Mouse (Mus musculus) lung, embryonic 16.5 days (tissue): ENCODE measurements at regions not wholly inside any gene's neighbourhood (a gene's known extent, or its start where the extent isn't known, plus 50 kb on each side); places are given as distances from the start of the nearest gene placed in this dataset.

Experiments used
- ATAC-seq: fragments of 200-750 bp; cut with Nextera tagmentation; 2 replicates; pipeline ENCODE4 v1.8.0; 2017; ENCODE audit warnings: low read depth, mild to moderate bottlenecking, moderate library complexity
- H3K27ac ChIP-seq: fragments of 300-500 bp; sonication (generic); 2 replicates; pipeline ENCODE4 v1.5.1; 2014; ENCODE audit warnings: mild to moderate bottlenecking, control low read depth, low read length
- H3K27me3 ChIP-seq: fragments of 300-500 bp; sonication (generic); 2 replicates; pipeline ENCODE4 v1.6.1; 2014; ENCODE audit warnings: low read depth, low read length, mixed read lengths; ENCODE audit not compliant: control insufficient read depth, insufficient read depth
- H3K36me3 ChIP-seq: fragments of 300-500 bp; sonication (generic); 2 replicates; pipeline ENCODE4 v1.6.1; 2014; ENCODE audit warnings: low read length; ENCODE audit not compliant: control insufficient read depth, insufficient read depth
- H3K4me1 ChIP-seq: fragments of 300-500 bp; sonication (generic); replicated peaks from 2 replicates; pipeline ENCODE4 v1.6.1; 2014; ENCODE audit warnings: low read length, mixed read lengths; ENCODE audit not compliant: control insufficient read depth, insufficient read depth
- H3K4me2 ChIP-seq: fragments of 300-500 bp; sonication (generic); 2 replicates; pipeline ENCODE4 v1.6.1; 2014; ENCODE audit warnings: low read depth, low read length, control low read depth
- H3K4me3 ChIP-seq: fragments of 300-500 bp; sonication (generic); 2 replicates; pipeline ENCODE4 v1.5.1; 2014; ENCODE audit warnings: mild to moderate bottlenecking, low read length, control low read depth
- H3K9ac ChIP-seq: fragments of 300-500 bp; sonication (generic); 2 replicates; pipeline ENCODE4 v1.6.1; 2014; ENCODE audit warnings: low read length, control low read depth
- H3K9me3 ChIP-seq: fragments of 300-500 bp; sonication (generic); 2 replicates; pipeline ENCODE4 v1.6.1; 2016; ENCODE audit warnings: low read length; ENCODE audit not compliant: control insufficient read depth
- WGBS: fragments of 180-500 bp; shearing (Covaris S2); extraction: QIAGEN DNeasy Blood & Tissue Kit; methylation state at CpG from one replicate; pipeline ENCODE4 v1.1.7; 2014; 5-methylcytosine and 5-hydroxymethylcytosine counted together

- no peaks in the 10 kb centered on the region for H3K36me3 ChIP-seq
- no peak for ATAC-seq
- 48% methylated on average over 11 of the region's 11 CpGs for WGBS
- no peak overlapping the region for H3K9ac ChIP-seq
- no peaks in the 10 kb centered on the region for H3K9me3 ChIP-seq
- no peak overlapping the region for H3K4me2 ChIP-seq
- H3K27ac ChIP-seq: no peak overlapping the region
- H3K4me3 ChIP-seq: no peak overlapping the region
- H3K4me1 ChIP-seq: no peaks in the 10 kb centered on the region
- H3K27me3 ChIP-seq: no peaks in the 10 kb centered on the region
Observed at GRCm38 (mm10) chr5:102266451-102266850, 196.7 kb upstream of the Wdfy3 start.

GRCm38 (mm10) chr5:102267150-102267549 is 197.4 kb upstream of the Wdfy3 start:
- no peak overlapping the region for H3K9ac ChIP-seq
- H3K4me3 ChIP-seq: no peak overlapping the region
- no peaks in the 10 kb centered on the region for H3K27me3 ChIP-seq
- no peak overlapping the region for H3K27ac ChIP-seq
- no peak for ATAC-seq
- H3K4me2 ChIP-seq: no peak overlapping the region
- H3K4me1 ChIP-seq: no peaks in the 10 kb centered on the region
- no peaks in the 10 kb centered on the region for H3K36me3 ChIP-seq
- WGBS: 68% methylated on average over 3 of the region's 3 CpGs
- H3K9me3 ChIP-seq: no peaks in the 10 kb centered on the region

DNA sequence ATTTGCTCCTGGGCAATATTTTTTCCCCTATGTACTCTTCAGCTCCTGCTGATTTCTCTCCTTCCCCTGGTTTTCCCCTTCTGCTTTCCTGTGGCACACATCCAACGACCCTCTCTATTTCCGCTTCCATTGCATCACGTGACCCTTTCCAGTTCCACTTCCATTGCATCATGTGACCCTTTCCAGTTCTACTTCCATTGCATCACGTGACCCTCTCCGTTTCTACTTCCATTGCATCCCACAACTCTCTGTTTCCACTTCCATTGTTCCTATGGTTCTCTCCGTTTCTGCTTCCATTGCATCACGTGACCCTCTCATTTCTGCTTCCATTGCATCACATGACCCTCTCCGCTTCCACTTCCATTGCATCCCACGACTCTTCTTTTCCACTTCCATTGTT is 199.5 kb upstream of the Wdfy3 start:
- Histone ChIP-seq H3K9ac (no peak overlapping the region), H3K4me3 (no peak overlapping the region), H3K27me3 (no peaks in the 10 kb centered on the region), H3K9me3 (no peaks in the 10 kb centered on the region), H3K4me2 (no peak overlapping the region), H3K4me1 (no peaks in the 10 kb centered on the region), H3K36me3 (no peaks in the 10 kb centered on the region), H3K27ac (no peak overlapping the region)
- no peak for ATAC-seq
- 87% methylated on average over 9 of the region's 9 CpGs for WGBS

DNA sequence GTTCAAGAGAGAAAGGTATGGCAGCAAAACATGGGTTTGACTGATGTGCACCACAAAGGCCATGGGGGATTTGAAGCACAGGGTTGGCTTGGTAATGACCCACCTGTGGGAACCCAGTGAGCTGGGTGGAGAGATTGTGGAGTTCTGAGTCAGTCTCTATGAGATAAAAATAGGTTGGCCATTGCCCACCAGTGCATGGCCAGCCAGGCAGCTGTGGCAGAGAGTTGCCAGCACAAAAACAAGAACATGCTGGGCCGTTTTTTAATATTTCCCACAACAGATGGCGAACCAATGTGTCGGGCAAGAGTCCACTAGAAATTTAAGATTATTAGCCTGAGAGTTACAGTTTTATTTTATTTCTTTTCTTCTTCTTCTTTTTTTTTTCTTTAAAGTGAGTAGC is 205.6 kb upstream of the Arhgap24 start:
- Histone ChIP-seq H3K27ac (no peak overlapping the region), H3K4me3 (no peak overlapping the region), H3K9ac (no peak overlapping the region), H3K4me2 (no peak overlapping the region), H3K36me3 (no peaks in the 10 kb centered on the region), H3K4me1 (no peaks in the 10 kb centered on the region), H3K27me3 (no peaks in the 10 kb centered on the region), H3K9me3 (no peaks in the 10 kb centered on the region)
- 91% methylated on average over 3 of the region's 3 CpGs for WGBS
- no peak for ATAC-seq

DNA sequence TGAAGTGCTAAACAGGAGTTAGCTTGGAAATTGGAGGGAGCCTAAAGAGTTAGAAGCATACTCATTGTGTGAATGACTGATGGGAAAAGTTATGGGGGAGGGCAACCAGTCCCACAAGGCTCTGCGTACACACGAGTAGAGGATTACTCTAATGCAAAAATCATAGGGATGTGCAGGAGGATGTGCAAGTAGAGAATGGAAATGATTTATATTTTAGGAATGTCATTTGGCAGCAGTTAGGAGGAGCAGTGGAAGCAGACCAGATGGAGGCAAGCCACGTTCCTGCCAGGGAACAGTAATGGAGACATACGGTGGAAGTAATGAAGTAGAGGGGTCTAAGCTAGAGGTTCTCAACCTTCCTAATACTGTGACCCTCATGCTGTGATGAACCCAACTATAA is 194.1 kb upstream of the Arhgap24 start:
- H3K36me3 ChIP-seq: no peaks in the 10 kb centered on the region
- WGBS: 51% methylated on average over 4 of the region's 4 CpGs
- no peak overlapping the region for H3K4me3 ChIP-seq
- no peak overlapping the region for H3K27ac ChIP-seq
- ATAC-seq: no peak
- no peaks in the 10 kb centered on the region for H3K9me3 ChIP-seq
- H3K4me2 ChIP-seq: no peak overlapping the region
- no peak overlapping the region for H3K9ac ChIP-seq
- no peaks in the 10 kb centered on the region for H3K27me3 ChIP-seq
- H3K4me1 ChIP-seq: no peaks in the 10 kb centered on the region

GRCm38 (mm10) chr5:102290866-102291265 is 190.3 kb upstream of the Arhgap24 start:
- 83% methylated on average over 7 of the region's 7 CpGs for WGBS
- H3K9ac ChIP-seq: no peak overlapping the region

DNA sequence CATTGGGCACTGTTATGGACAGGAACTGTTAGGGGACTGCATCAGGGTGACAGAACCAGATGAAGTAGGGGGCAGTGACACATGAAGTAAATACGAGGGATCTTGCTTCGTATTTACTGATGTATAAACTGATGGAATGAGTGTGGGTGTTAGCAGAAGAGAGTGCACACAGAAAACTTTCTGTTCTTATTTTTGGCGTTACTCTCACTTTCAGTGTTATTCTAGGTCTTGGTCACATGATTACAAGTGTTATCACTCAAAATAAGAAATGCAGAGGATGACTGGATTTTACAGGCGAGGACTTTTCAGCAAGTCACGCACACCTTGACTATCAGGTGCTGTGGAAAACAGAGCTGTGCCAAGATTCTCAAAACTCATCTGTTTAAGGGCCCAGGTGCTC is 185.6 kb upstream of the Arhgap24 start:
- Histone ChIP-seq H3K27ac (no peak overlapping the region), H3K4me1 (no peaks in the 10 kb centered on the region), H3K4me2 (no peak overlapping the region), H3K9me3 (no peaks in the 10 kb centered on the region), H3K27me3 (no peaks in the 10 kb centered on the region), H3K4me3 (no peak overlapping the region), H3K9ac (no peak overlapping the region), H3K36me3 (no peaks in the 10 kb centered on the region)
- ATAC-seq: no peak
- WGBS: 71% methylated on average over 5 of the region's 5 CpGs

More at GRCm38 (mm10) chr5:102290866-102291265, 190.3 kb upstream of the Arhgap24 start:
- no peak for ATAC-seq
- Histone ChIP-seq H3K4me1 (no peaks in the 10 kb centered on the region), H3K27me3 (no peaks in the 10 kb centered on the region), H3K36me3 (no peaks in the 10 kb centered on the region), H3K9me3 (no peaks in the 10 kb centered on the region), H3K4me2 (no peak overlapping the region), H3K27ac (no peak overlapping the region), H3K4me3 (no peak overlapping the region)

- no peak for ATAC-seq
- no peaks in the 10 kb centered on the region for H3K36me3 ChIP-seq
Observed at GRCm38 (mm10) chr5:102306309-102306708, 174.9 kb upstream of the Arhgap24 start.

GRCm38 (mm10) chr5:102306718-102307117 is 174.5 kb upstream of the Arhgap24 start:
- H3K4me1 ChIP-seq: no peaks in the 10 kb centered on the region
- no peak overlapping the region for H3K9ac ChIP-seq
- H3K4me2 ChIP-seq: no peak overlapping the region
- H3K36me3 ChIP-seq: no peaks in the 10 kb centered on the region
- H3K27ac ChIP-seq: no peak overlapping the region
- H3K9me3 ChIP-seq: no peaks in the 10 kb centered on the region
- H3K4me3 ChIP-seq: no peak overlapping the region
- no peaks in the 10 kb centered on the region for H3K27me3 ChIP-seq
- WGBS: 64% methylated on average over 3 of the region's 3 CpGs
- no peak for ATAC-seq

More at GRCm38 (mm10) chr5:102306309-102306708, 174.9 kb upstream of the Arhgap24 start:
- Histone ChIP-seq H3K4me2 (no peak overlapping the region), H3K27ac (no peak overlapping the region), H3K27me3 (no peaks in the 10 kb centered on the region), H3K9me3 (no peaks in the 10 kb centered on the region), H3K9ac (no peak overlapping the region), H3K4me1 (no peaks in the 10 kb centered on the region), H3K4me3 (no peak overlapping the region)

- Histone ChIP-seq H3K27me3 (no peaks in the 10 kb centered on the region), H3K27ac (no peak overlapping the region), H3K4me3 (no peak overlapping the region), H3K9ac (no peak overlapping the region), H3K4me1 (no peaks in the 10 kb centered on the region), H3K9me3 (no peaks in the 10 kb centered on the region), H3K4me2 (no peak overlapping the region), H3K36me3 (no peaks in the 10 kb centered on the region)
- ATAC-seq: no peak
Observed at GRCm38 (mm10) chr5:102311570-102311969, 169.6 kb upstream of the Arhgap24 start.
